Mouse (Mus musculus) layer of hippocampus, postnatal 10 days (tissue): Measurements from ENCODE around the gene Smad9. TPM values are rescaled to one million over a fixed set of nuclear protein-coding genes. Genes with fewer than 3 reads are reported as not detected.

ENCODE experiments used
- DNase-seq, 2 experiments: peaks; one replicate each; pipeline ENCODE4 v3.0.0; 2021; ENCODE audit warnings: low spot score in 2 of 2
- total RNA-seq, 2 experiments: library from RNA; stranded (reverse); gene quantifications; 2 replicates each; pipeline ENCODE4 v1.2.3; 2021

The Smad9 gene
- total RNA-seq, 2 experiments from 2014 or later, result 4.4 to 4.5 TPM

DNA sequence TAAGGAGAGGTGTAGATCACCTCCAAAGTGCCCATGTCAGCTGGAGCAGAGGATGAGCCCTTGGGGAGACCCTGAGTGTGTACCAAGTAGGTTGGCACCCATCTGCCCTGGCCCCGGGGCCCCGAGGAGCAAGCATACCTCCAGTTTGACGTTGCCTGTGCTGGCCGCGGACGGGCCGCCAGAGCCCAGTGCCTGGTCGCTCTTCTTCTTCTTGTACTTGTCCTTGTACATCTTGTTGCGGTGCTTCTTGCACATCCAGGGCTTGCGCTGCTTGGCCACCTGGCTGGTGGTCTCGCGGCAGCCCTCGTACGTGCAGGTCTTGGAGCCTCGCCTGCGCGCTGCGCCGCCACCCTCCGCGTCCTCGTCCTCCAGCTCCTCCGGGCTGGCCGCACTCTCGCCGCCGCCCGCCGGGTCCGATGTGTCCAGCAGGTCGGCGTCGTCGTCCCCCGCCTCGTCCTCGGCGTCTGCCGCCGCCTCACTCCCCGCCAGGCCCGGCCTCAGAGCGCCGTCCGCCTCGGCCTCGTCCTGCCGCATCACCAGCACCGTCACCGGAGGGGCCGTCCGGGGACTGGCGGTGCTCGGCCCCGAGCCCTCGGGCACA lies 51.8 kb downstream of the Smad9 start:
- DNase-seq, result no peak

- DNase-seq, result peak; percentile 94 to 97
Observed at GRCm38 (mm10) chr3:54807666-54808217, 52.4 kb downstream of the Smad9 start, which contains the start of gene Rfxap. Gene Rfxap (minus strand): TSS chr3:54807791.

GRCm38 (mm10) chr3:54809111-54809510 lies 53.7 kb downstream of the Smad9 start:
- no peak for DNase-seq

DNA sequence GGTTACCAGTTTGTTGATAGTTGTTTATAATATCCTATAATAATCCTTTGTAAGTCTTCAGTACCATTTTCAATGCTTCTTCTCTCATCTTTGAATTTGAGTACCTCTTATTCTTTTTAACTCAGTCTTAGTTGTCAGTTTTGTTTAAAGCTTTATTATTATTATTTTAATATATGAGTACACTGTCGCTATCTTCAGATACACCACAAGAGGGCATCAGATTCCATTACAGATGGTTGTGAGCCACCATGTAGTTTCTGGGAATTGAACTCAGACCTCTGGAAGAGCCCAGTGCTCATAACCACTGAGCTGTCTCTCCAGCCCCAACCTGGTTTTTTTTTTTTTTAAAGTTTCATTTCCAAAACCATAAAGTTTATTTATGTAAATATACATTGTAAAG lies 56.2 kb downstream of the Smad9 start:
- DNase-seq, result no peak

DNA sequence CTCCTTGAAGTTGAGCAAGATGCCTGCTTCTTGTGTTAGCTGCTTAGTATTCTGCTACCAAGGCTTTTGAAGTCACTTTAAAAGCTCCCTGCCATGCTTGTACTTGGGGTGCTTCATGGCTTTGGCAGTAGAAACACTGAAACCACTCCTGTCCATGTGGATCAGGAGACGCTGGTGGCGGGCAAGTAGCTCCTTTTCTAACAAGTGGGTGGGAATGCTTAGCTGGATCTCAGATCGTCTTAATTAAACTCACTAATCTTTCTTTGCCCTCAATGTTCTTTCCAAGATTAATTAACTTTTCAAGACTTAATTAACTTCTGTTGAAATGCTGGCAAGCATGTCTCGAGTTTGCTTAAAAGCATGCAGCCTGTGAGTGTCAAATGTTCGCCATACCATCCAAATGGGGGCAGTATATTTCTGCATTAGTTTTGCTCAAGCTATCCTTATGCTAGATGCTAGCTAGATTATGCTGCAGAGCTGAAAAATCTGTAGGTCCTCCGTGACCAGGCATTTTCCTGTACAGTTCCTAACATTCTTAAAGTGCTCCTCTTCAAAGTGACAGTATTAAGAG lies 58.1 kb downstream of the Smad9 start:
- DNase-seq, result no peak

- no peak for DNase-seq
Observed at GRCm38 (mm10) chr3:54814622-54815021, 59.2 kb downstream of the Smad9 start.

- peak; percentile 52 to 68 for DNase-seq
Observed at GRCm38 (mm10) chr3:54815292-54815691, 59.9 kb downstream of the Smad9 start.

GRCm38 (mm10) chr3:54822526-54822925 lies 67.1 kb downstream of the Smad9 start:
- DNase-seq, result no peak

GRCm38 (mm10) chr3:54832491-54832890 lies 77.1 kb downstream of the Smad9 start:
- DNase-seq, result no peak

DNA sequence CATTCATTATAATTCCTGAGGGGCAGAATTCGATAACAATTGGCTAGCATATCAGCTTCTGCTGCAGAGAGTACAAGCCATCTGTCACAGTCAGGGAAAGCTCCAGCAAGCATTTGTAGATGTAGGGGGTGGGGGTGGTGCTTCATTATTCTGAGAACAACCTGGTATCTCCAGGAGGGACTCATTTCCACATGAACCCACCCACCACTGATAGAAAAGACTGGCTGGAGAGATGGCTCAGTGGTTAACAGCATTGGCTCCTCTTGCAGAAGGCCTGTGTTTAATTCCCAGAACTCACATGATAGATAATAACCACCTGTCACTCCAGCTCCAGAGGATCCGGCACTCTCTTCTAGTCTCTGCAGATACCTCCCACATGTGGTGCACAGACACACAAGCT lies 80.0 kb downstream of the Smad9 start:
- DNase-seq, result peak; percentile 31 to 37

Other genes starting within 250 kb of the Smad9 start
- 10 to 100 TPM; 57.6 to 62.0 TPM for gene Supt20, start 62.8 kb upstream of the Smad9 start, total RNA-seq
- not detected for gene Gm21958, start 41.2 kb upstream of the Smad9 start, total RNA-seq
- 10 to 100 TPM; 35.5 to 41.2 TPM for gene Exosc8, start 20.2 kb upstream of the Smad9 start, total RNA-seq
- 10 to 100 TPM; 23.7 to 27.1 TPM for gene Alg5, start 20.0 kb upstream of the Smad9 start, total RNA-seq
- gene Rfxap, start 52.2 kb downstream of the Smad9 start, total RNA-seq, result 10 to 100 TPM; 51.6 to 59.3 TPM
- gene Sertm1, start 160.3 kb downstream of the Smad9 start, total RNA-seq, result 10 to 100 TPM; 90.2 to 95.5 TPM